Mouse (Mus musculus) limb, embryonic 14.5 days (tissue): ENCODE results near the gene Rab37. TPM values are rescaled to one million over a fixed set of nuclear protein-coding genes. Genes with fewer than 3 reads are reported as not detected.
A peak's percentile ranks its signal among the peaks of the same experiment; 100 is the strongest.

Experiments
- ATAC-seq: fragments of 200-750 bp; cut with Nextera tagmentation; 2 replicates; pipeline ENCODE4 v1.8.0; 2017; ENCODE audit warnings: low read depth, moderate number of reproducible peaks, moderate TSS enrichment; ENCODE audit not compliant: low FRiP score
- DNase-seq: peaks from one replicate; pipeline ENCODE4 v3.0.0-alpha.2; 2015; ENCODE audit warnings: low spot score
- H3K27ac ChIP-seq: fragments of 300-500 bp; sonication (generic); replicated peaks from 2 replicates; pipeline ENCODE4 v1.5.1; 2014; ENCODE audit warnings: low read depth, mild to moderate bottlenecking, low read length, moderate library complexity, mixed read lengths
- H3K27me3 ChIP-seq: fragments of 300-500 bp; sonication (generic); 2 replicates; pipeline ENCODE4 v1.6.1; 2014; ENCODE audit warnings: low read length, mixed read lengths; ENCODE audit not compliant: control insufficient read depth, insufficient read depth
- H3K36me3 ChIP-seq: fragments of 300-500 bp; sonication (generic); 2 replicates; pipeline ENCODE4 v1.6.1; 2014; ENCODE audit warnings: mild to moderate bottlenecking, low read length, moderate library complexity, mixed read lengths; ENCODE audit not compliant: control insufficient read depth, insufficient read depth
- H3K4me1 ChIP-seq: fragments of 300-500 bp; sonication (generic); 2 replicates; pipeline ENCODE4 v1.6.1; 2014; ENCODE audit warnings: antibody characterized with exemption, low read length, mixed read lengths; ENCODE audit not compliant: control insufficient read depth, insufficient read depth
- H3K4me2 ChIP-seq: fragments of 300-500 bp; sonication (generic); replicated peaks from 2 replicates; pipeline ENCODE4 v1.6.1; 2014; ENCODE audit warnings: low read depth, mild to moderate bottlenecking, low read length, moderate library complexity; ENCODE audit not compliant: severe bottlenecking
- H3K4me3 ChIP-seq: fragments of 300-500 bp; sonication (generic); replicated peaks from 2 replicates; pipeline ENCODE4 v1.5.1; 2014; ENCODE audit warnings: low read length
- H3K9ac ChIP-seq: fragments of 300-500 bp; sonication (generic); 2 replicates; pipeline ENCODE4 v1.6.1; 2014; ENCODE audit warnings: mild to moderate bottlenecking, low read depth, low read length, moderate library complexity; ENCODE audit not compliant: severe bottlenecking
- H3K9me3 ChIP-seq: fragments of 300-500 bp; sonication (generic); 2 replicates; pipeline ENCODE4 v1.6.1; 2016; ENCODE audit warnings: low read length; ENCODE audit not compliant: control insufficient read depth
- POLR2A ChIP-seq: fragments of 200-500 bp; IDR thresholded peaks from 2 replicates; pipeline ENCODE4 v1.8.0; 2012; ENCODE audit warnings: inconsistent platforms, mild to moderate bottlenecking, moderate library complexity, borderline replicate concordance; ENCODE audit not compliant: insufficient read depth, insufficient read length; ENCODE audit errors: extremely low read depth
- WGBS: fragments of 180-500 bp; shearing (Covaris S2); extraction: QIAGEN DNeasy Blood & Tissue Kit; methylation state at CpG from one replicate; pipeline ENCODE4 v1.1.7; 2014; 5-methylcytosine and 5-hydroxymethylcytosine counted together
- polyA plus RNA-seq, 2 experiments: library from polyadenylated mRNA; depleted of rRNA in 1 of 2; stranded (reverse) in 1 of 2; unstranded in 1 of 2; fragments of >200 nt; fragmentation: Nextera tagmentation in 1 of 2; extraction: Ambion mirVana in 1 of 2; gene quantifications; 2 replicates each; pipeline versions ENCODE4 v1.2.1 to v1.2.3; 2012 to 2014

Gene Rab37
- polyA plus RNA-seq, 2 experiments, result 1.5 TPM

DNA sequence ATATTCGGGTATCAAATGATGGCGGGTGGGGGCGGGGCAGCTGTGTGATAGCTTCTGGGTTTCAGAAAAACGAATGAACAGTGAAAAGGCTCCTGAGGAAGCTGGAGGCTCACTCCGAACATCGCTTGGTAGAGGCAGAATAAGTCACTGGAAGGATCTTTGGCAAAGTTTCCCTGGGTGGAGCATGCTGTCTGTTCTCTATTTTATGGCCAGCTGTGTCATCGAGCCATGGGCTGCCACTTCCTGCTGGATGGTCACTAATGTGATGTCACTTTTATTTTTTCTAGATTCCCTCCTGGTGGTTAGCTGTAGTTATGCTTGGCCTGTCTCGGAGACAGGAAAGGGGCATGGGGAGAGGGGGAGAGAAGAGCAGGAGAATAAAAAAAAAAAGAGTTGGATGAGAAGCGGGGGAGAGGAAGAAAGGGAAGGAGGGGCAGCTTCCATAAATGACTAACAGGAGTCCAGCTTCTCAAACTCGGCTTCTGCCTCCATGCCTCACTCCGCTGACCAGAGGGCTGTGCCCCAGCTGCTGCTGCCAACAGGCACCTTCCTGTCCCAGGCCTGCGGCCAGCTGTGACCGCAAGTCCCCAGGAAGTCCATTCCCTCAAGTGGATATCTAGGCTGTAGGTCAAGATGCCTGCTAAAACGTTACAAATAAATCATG, 19.5 kb upstream of the Rab37 start:
- no peak overlapping the region for H3K27ac ChIP-seq

DNA sequence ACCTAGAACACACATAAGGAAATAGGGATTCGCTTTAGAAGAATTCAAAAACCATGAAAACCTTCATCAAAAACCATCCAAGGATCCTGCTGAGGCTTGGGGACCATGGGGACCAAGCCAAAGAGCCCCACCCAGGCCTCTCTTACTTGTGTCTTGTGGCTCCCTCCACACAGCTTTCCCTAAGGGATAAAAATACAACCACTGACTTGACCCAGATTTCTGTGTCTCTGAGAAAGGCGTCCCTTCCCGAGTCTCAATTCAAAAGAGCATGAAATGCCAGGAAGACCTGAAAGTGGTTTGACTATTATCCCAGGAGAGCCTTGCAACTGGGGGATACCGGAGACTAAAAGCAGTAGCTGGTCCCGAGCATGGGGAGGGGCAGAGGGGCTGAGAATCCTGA, 18.2 kb upstream of the Rab37 start:
- Histone ChIP-seq H3K36me3 (no peaks in the 10 kb centered on the region), H3K27me3 (no peaks in the 10 kb centered on the region), H3K4me2 (no peak overlapping the region), H3K27ac (no peak overlapping the region), H3K9me3 (no peaks in the 10 kb centered on the region), H3K4me3 (no peak overlapping the region), H3K9ac (no peak overlapping the region), H3K4me1 (peaks cover 3% of the 10 kb centered on the region; the same call in 1 of the 2 replicates)
- no peak for DNase-seq
- no peak for ATAC-seq
- TF ChIP-seq POLR2A, result no peak
- WGBS, result 67% methylated on average over 5 of the region's 5 CpGs

More for the DNA sequence above, 19.5 kb upstream of the Rab37 start:
- Histone ChIP-seq H3K9me3 (no peaks in the 10 kb centered on the region), H3K4me3 (no peak overlapping the region), H3K27me3 (no peaks in the 10 kb centered on the region), H3K36me3 (no peaks in the 10 kb centered on the region), H3K4me1 (peaks cover 3% of the 10 kb centered on the region; the same call in 1 of the 2 replicates), H3K9ac (no peak overlapping the region), H3K4me2 (no peak overlapping the region)
- no peak for TF ChIP-seq POLR2A
- no peak for ATAC-seq
- 20% methylated on average over 14 of the region's 14 CpGs for WGBS
- DNase-seq, result peak; percentile 42

DNA sequence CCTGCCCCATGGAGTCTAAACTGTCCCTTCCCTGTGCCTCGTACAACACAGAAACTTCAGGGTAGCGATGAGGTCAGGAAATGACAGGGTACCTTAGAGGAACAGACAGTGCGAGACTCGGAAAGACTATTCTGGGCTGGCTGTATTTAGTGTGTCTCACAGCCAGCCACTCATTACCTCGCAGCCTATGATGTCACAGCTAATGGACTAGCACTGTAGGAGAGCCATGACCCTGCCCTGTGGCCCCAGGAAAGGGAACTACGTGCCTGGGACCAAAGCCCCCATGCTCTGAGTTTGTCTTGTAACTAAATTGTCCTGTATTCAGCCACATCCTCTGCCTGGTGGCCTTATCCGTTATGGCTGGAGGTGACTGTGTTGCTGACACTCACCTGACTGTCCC, 15.8 kb upstream of the Rab37 start:
- H3K27me3 ChIP-seq, result no peaks in the 10 kb centered on the region
- no peak overlapping the region for H3K9ac ChIP-seq

GRCm38 (mm10) chr11:115075859-115076258, 15.4 kb upstream of the Rab37 start:
- Histone ChIP-seq H3K9me3 (no peaks in the 10 kb centered on the region), H3K36me3 (no peaks in the 10 kb centered on the region), H3K4me3 (no peak overlapping the region), H3K27ac (no peak overlapping the region), H3K9ac (no peak overlapping the region), H3K4me1 (peaks cover 3% of the 10 kb centered on the region; the same call in 1 of the 2 replicates), H3K27me3 (no peaks in the 10 kb centered on the region), H3K4me2 (no peak overlapping the region)
- ATAC-seq (no peak), DNase-seq (no peak)
- TF ChIP-seq POLR2A, result no peak
- 61% methylated on average over 5 of the region's 5 CpGs for WGBS

More for the DNA sequence above, 15.8 kb upstream of the Rab37 start:
- Histone ChIP-seq H3K4me2 (no peak overlapping the region), H3K4me1 (peaks cover 3% of the 10 kb centered on the region; the same call in 1 of the 2 replicates), H3K9me3 (no peaks in the 10 kb centered on the region), H3K27ac (no peak overlapping the region), H3K36me3 (no peaks in the 10 kb centered on the region), H3K4me3 (no peak overlapping the region)
- TF ChIP-seq POLR2A, result no peak
- ATAC-seq (no peak), DNase-seq (no peak)
- WGBS, result 80% methylated on average over 7 of the region's 7 CpGs

- no peaks in the 10 kb centered on the region for H3K27me3 ChIP-seq
These were observed 13.8 kb upstream of the Rab37 start for GRCm38 (mm10) chr11:115077436-115077835.

More at GRCm38 (mm10) chr11:115077436-115077835, 13.8 kb upstream of the Rab37 start:
- no peaks in the 10 kb centered on the region for H3K4me1 ChIP-seq
- H3K4me3 ChIP-seq, result no peak overlapping the region
- DNase-seq, result no peak
- TF ChIP-seq POLR2A, result no peak
- H3K4me2 ChIP-seq, result no peak overlapping the region
- no peak for ATAC-seq
- no peaks in the 10 kb centered on the region for H3K36me3 ChIP-seq
- 91% methylated on average over 1 of the region's 1 CpGs for whole genome bisulfite sequencing
- no peak overlapping the region for H3K27ac ChIP-seq
- H3K9me3 ChIP-seq, result no peaks in the 10 kb centered on the region
- H3K9ac ChIP-seq, result no peak overlapping the region
